Mouse (Mus musculus) CH12.LX (cell line): Measurements from ENCODE around the gene Olfr963. TPM values are rescaled to one million over a fixed set of nuclear protein-coding genes. Genes with fewer than 3 reads are reported as not detected.

ENCODE experiments used
- DNase-seq: peaks from one replicate; pipeline ENCODE4 v3.0.0-alpha.2; 2013; ENCODE audit errors: extremely low read depth
- H3K27ac ChIP-seq: 2 replicates; pipeline ENCODE4 v1.5.1; 2012; ENCODE audit warnings: low read depth, mild to moderate bottlenecking, control low read depth, moderate library complexity; ENCODE audit not compliant: insufficient read depth
- H3K27me3 ChIP-seq: replicated peaks from 2 replicates; pipeline ENCODE3; 2012; ENCODE audit warnings: inconsistent platforms
- H3K36me3 ChIP-seq, 2 experiments: replicated peaks in 1 of 2; 2 replicates each; pipeline versions ENCODE3 to v1.6.1; 2012; ENCODE audit warnings: inconsistent platforms in 1 of 2, low read length in 1 of 2, mild to moderate bottlenecking in 1 of 2, mixed read lengths in 1 of 2, moderate library complexity in 1 of 2; ENCODE audit not compliant: control insufficient read depth in 1 of 2, insufficient read depth in 1 of 2
- H3K4me1 ChIP-seq, 2 experiments: 2 replicates each; pipeline ENCODE4 v1.6.1; 2012; ENCODE audit warnings: inconsistent platforms in 1 of 2, moderate library complexity in 1 of 2; ENCODE audit not compliant: insufficient read depth in 2 of 2, control insufficient read depth in 1 of 2
- H3K4me2 ChIP-seq: 2 replicates; pipeline ENCODE4 v1.6.1; 2012; ENCODE audit warnings: low read depth, mild to moderate bottlenecking, control low read depth; ENCODE audit not compliant: poor library complexity, insufficient read depth, severe bottlenecking
- H3K4me3 ChIP-seq, 3 experiments: fragments of 150-350 bp in 1 of 3; sonication (generic) in 1 of 3; replicated peaks in 1 of 3; 2 replicates each; pipeline versions ENCODE3 to v1.5.1; 2011 to 2012; ENCODE audit warnings: low read depth in 2 of 3, low read length in 2 of 3, mild to moderate bottlenecking in 2 of 3, moderate library complexity in 2 of 3, control low read depth in 1 of 3, improper control_type of control experiment in 1 of 3, inconsistent platforms in 1 of 3, mixed read lengths in 1 of 3; ENCODE audit not compliant: poor library complexity in 1 of 3
- H3K79me2 ChIP-seq: replicated peaks from 2 replicates; pipeline ENCODE4 v1.6.1; 2012; ENCODE audit warnings: mild to moderate bottlenecking, moderate library complexity; ENCODE audit not compliant: control insufficient read depth, poor library complexity, insufficient read depth, severe bottlenecking; ENCODE audit errors: extremely low read depth
- H3K9ac ChIP-seq: 2 replicates; pipeline ENCODE4 v1.6.1; 2012; ENCODE audit warnings: low read depth, mild to moderate bottlenecking, control low read depth, moderate library complexity; ENCODE audit not compliant: insufficient read depth
- H3K9me3 ChIP-seq: replicated peaks from 2 replicates; pipeline ENCODE3; 2012; ENCODE audit warnings: low read length, inconsistent platforms, mixed read lengths
- BHLHE40 ChIP-seq: IDR thresholded peaks from 2 replicates; pipeline ENCODE4 v1.6.1; 2011; ENCODE audit warnings: mild to moderate bottlenecking, low read depth, low read length, improper control_type of control experiment
- CHD1 ChIP-seq: IDR thresholded peaks from 2 replicates; pipeline ENCODE4 v1.6.1; 2012; ENCODE audit warnings: low read depth, low read length, improper control_type of control experiment, inconsistent platforms
- CHD2 ChIP-seq: IDR thresholded peaks from 2 replicates; pipeline ENCODE4 v1.6.1; 2011; ENCODE audit warnings: low read length, improper control_type of control experiment
- EP300 ChIP-seq: IDR thresholded peaks from 2 replicates; pipeline ENCODE4 v1.6.1; 2011; ENCODE audit warnings: low read length, improper control_type of control experiment
- ETS1 ChIP-seq: conservative IDR thresholded peaks from 2 replicates; pipeline ENCODE4 v1.6.1; 2012; ENCODE audit warnings: low read depth, mild to moderate bottlenecking, inconsistent platforms, low read length, improper control_type of control experiment, moderate library complexity
- GABPA ChIP-seq: IDR thresholded peaks from 2 replicates; pipeline ENCODE4 v1.6.1; 2012; ENCODE audit warnings: low read depth, low read length, improper control_type of control experiment, inconsistent platforms; ENCODE audit not compliant: insufficient replicate concordance
- HCFC1 ChIP-seq: IDR thresholded peaks from 2 replicates; pipeline ENCODE4 v1.6.1; 2012; ENCODE audit warnings: low read depth, mild to moderate bottlenecking, inconsistent platforms, low read length, improper control_type of control experiment
- IRF4 ChIP-seq: IDR thresholded peaks from 2 replicates; pipeline ENCODE4 v1.6.1; 2014; ENCODE audit warnings: low read depth, mild to moderate bottlenecking, inconsistent platforms, low read length, improper control_type of control experiment
- KAT2A ChIP-seq: IDR thresholded peaks from 2 replicates; pipeline ENCODE4 v1.6.1; 2012; ENCODE audit warnings: low read length, improper control_type of control experiment, inconsistent platforms; ENCODE audit not compliant: insufficient replicate concordance
- MAFK ChIP-seq: IDR thresholded peaks from 2 replicates; pipeline ENCODE4 v1.6.1; 2011; ENCODE audit warnings: low read length, improper control_type of control experiment; ENCODE audit not compliant: insufficient replicate concordance
- MAZ ChIP-seq: IDR thresholded peaks from 2 replicates; pipeline ENCODE4 v1.6.1; 2012; ENCODE audit warnings: low read depth, mild to moderate bottlenecking, inconsistent platforms, low read length, improper control_type of control experiment, moderate library complexity
- MEF2A ChIP-seq: IDR thresholded peaks from 2 replicates; pipeline ENCODE4 v1.6.1; 2014; ENCODE audit warnings: low read depth, mild to moderate bottlenecking, inconsistent platforms, low read length, improper control_type of control experiment, borderline replicate concordance
- MXI1 ChIP-seq: IDR thresholded peaks from 2 replicates; pipeline ENCODE4 v1.6.1; 2011; ENCODE audit warnings: mild to moderate bottlenecking, low read depth, low read length, improper control_type of control experiment
- NELFE ChIP-seq: IDR thresholded peaks from 2 replicates; pipeline ENCODE4 v1.6.1; 2011; ENCODE audit warnings: low read depth, low read length, improper control_type of control experiment
- PAX5 ChIP-seq: IDR thresholded peaks from 2 replicates; pipeline ENCODE4 v1.6.1; 2012; ENCODE audit warnings: low read length, inconsistent platforms, mixed read lengths
- RCOR1 ChIP-seq: conservative IDR thresholded peaks from 2 replicates; pipeline ENCODE4 v1.6.1; 2012; ENCODE audit warnings: low read depth, mild to moderate bottlenecking, inconsistent platforms, low read length, improper control_type of control experiment
- SIN3A ChIP-seq: IDR thresholded peaks from 2 replicates; pipeline ENCODE4 v1.6.1; 2012; ENCODE audit warnings: low read length, improper control_type of control experiment, inconsistent platforms
- TBP ChIP-seq: conservative IDR thresholded peaks from 2 replicates; pipeline ENCODE4 v1.6.1; 2011; ENCODE audit warnings: low read depth, low read length, improper control_type of control experiment
- UBTF ChIP-seq: IDR thresholded peaks from 2 replicates; pipeline ENCODE4 v1.6.1; 2012; ENCODE audit warnings: low read depth, mild to moderate bottlenecking, inconsistent platforms, low read length, improper control_type of control experiment, moderate library complexity
- USF1 ChIP-seq: IDR thresholded peaks from 2 replicates; pipeline ENCODE4 v1.6.1; 2014; ENCODE audit warnings: low read depth, mild to moderate bottlenecking, inconsistent platforms, low read length, improper control_type of control experiment
- ZC3H11A ChIP-seq: IDR thresholded peaks from 2 replicates; pipeline ENCODE4 v1.6.1; 2012; ENCODE audit warnings: low read depth, mild to moderate bottlenecking, inconsistent platforms, low read length, improper control_type of control experiment
- ZNF384 ChIP-seq: IDR thresholded peaks from 2 replicates; pipeline ENCODE4 v1.6.1; 2012; ENCODE audit warnings: low read depth, low read length, improper control_type of control experiment, inconsistent platforms
- dilution Hi-C: fragments of 300-500 bp; cut with MboI; formaldehyde crosslinking; loops from 2 replicates; pipeline ENCODE4 v1.14.3; 2020; ENCODE audit warnings: low sequenced_read_pairs; ENCODE audit not compliant: extremely low pct_unique_long_range_greater_than_20kb, extremely low pct_ligation_motif_present
- in situ Hi-C: fragments of 300-500 bp; cut with MboI; formaldehyde crosslinking; loops from 3 replicates; pipeline ENCODE4 v1.14.3; 2019; ENCODE audit warnings: low sequenced_read_pairs, low pct_ligation_motif_present, low pct_unique_long_range_greater_than_20kb, mixed read lengths
- polyA plus RNA-seq: library from polyadenylated mRNA; unstranded; fragments of >175 nt; gene quantifications from 2 replicates; pipeline ENCODE4 v1.2.1, GENCODE M21; 2012; ENCODE audit warnings: low read depth; ENCODE audit not compliant: insufficient read length
- total RNA-seq, 2 experiments: library from RNA; depleted of rRNA; stranded (reverse); fragments of 300-350 nt in 1 of 2; fragments of >200 nt in 1 of 2; gene quantifications; 2 replicates each; pipeline ENCODE4 v1.2.3; 2012 to 2014

The Olfr963 gene
- total RNA-seq (2012; rRNA removed) (not detected in 2 replicates), total RNA-seq (2014; rRNA removed) (not detected in 2 replicates), polyA plus RNA-seq (not detected in 2 replicates)

GRCm38 (mm10) chr9:39666905-39667304 is at the start of gene Olfr963:
Olfr963 (plus strand) TSS chr9:39667205.
- dilution Hi-C loops (no loop called here), in situ Hi-C loops (no loop called here)
- no peaks in the 10 kb centered on the region for H3K27me3 ChIP-seq
- H3K9me3 ChIP-seq = peaks cover 6% of the 10 kb centered on the region
- TF ChIP-seq TBP = no peak
- TF ChIP-seq PAX5 = no peak
- no peak for TF ChIP-seq CHD1
- no peak for TF ChIP-seq SIN3A
- TF ChIP-seq KAT2A = no peak
- no peak for TF ChIP-seq MAFK
- no peak for TF ChIP-seq ETS1
- no peak for TF ChIP-seq MEF2A
- TF ChIP-seq UBTF = no peak
- no peak for TF ChIP-seq BHLHE40
- no peak for TF ChIP-seq EP300
- TF ChIP-seq ZNF384 = no peak
- TF ChIP-seq NELFE = no peak
- no peak for TF ChIP-seq ZC3H11A
- TF ChIP-seq IRF4 = no peak
- no peak for TF ChIP-seq HCFC1
- no peak for TF ChIP-seq RCOR1
- no peak for TF ChIP-seq MXI1
- TF ChIP-seq CHD2 = no peak
- TF ChIP-seq GABPA = no peak
- H3K4me1 ChIP-seq = no peaks in the 10 kb centered on the region
- no peak for DNase-seq
- no peak within 1 kb of the TSS for H3K4me2 ChIP-seq
- H3K27ac ChIP-seq = no peak within 1 kb of the TSS
- H3K36me3 ChIP-seq = no peaks in the 10 kb centered on the region
- no peaks in the 10 kb centered on the region for H3K79me2 ChIP-seq
- H3K9ac ChIP-seq = no peak within 1 kb of the TSS
- H3K4me3 ChIP-seq = no peak within 1 kb of the TSS

- Histone ChIP-seq H3K27me3 (no peaks in the 10 kb centered on the region), H3K79me2 (no peaks in the 10 kb centered on the region), H3K4me3 (no peak within 1 kb of the TSS), H3K9ac (no peak within 1 kb of the TSS), H3K4me2 (no peak within 1 kb of the TSS), H3K9me3 (no peaks in the 10 kb centered on the region), H3K36me3 (no peaks in the 10 kb centered on the region), H3K27ac (no peak within 1 kb of the TSS), H3K4me1 (no peaks in the 10 kb centered on the region)
- no peak for DNase-seq
- dilution Hi-C loops = no loop called here
- in situ Hi-C loops = no loop called here
- TF ChIP-seq NELFE (no peak), USF1 (no peak), MAZ (no peak), RCOR1 (no peak), MAFK (no peak)
- TF ChIP-seq, all 38 proteins: peak for 0
These were observed 45.9 kb upstream of the Olfr963 start, which contains the start of gene Olfr960 for GRCm38 (mm10) chr9:39621073-39621472. Olfr960 (plus strand) TSS chr9:39621373.
